Mouse (Mus musculus) heart, embryonic 10.5 days (tissue): ENCODE data around the gene Zbtb34. TPM values are rescaled to one million over a fixed set of nuclear protein-coding genes. Genes with fewer than 3 reads are reported as not detected.

Experiments
- DNase-seq: peaks from one replicate; pipeline ENCODE4 v3.0.0-alpha.2; 2017; ENCODE audit warnings: low spot score
- H3K27ac ChIP-seq: fragments of 300-500 bp; sonication (generic); 2 replicates; pipeline ENCODE4 v1.5.1; 2016; ENCODE audit warnings: mild to moderate bottlenecking
- H3K27me3 ChIP-seq: fragments of 300-500 bp; sonication (generic); 2 replicates; pipeline ENCODE4 v1.6.1; 2016; ENCODE audit warnings: mild to moderate bottlenecking; ENCODE audit not compliant: poor library complexity, insufficient read depth, severe bottlenecking
- H3K36me3 ChIP-seq: fragments of 300-500 bp; sonication (generic); 2 replicates; pipeline ENCODE4 v1.6.1; 2016; ENCODE audit warnings: mild to moderate bottlenecking, moderate library complexity
- H3K4me1 ChIP-seq: fragments of 300-500 bp; sonication (generic); 2 replicates; pipeline ENCODE4 v1.6.1; 2016; ENCODE audit warnings: mild to moderate bottlenecking
- H3K4me3 ChIP-seq: fragments of 300-500 bp; sonication (generic); 2 replicates; pipeline ENCODE4 v1.5.1; 2016; ENCODE audit warnings: mild to moderate bottlenecking, moderate library complexity
- H3K9me3 ChIP-seq: fragments of 300-500 bp; sonication (generic); 2 replicates; pipeline ENCODE4 v1.6.1; 2016; ENCODE audit warnings: mild to moderate bottlenecking, moderate library complexity
- WGBS: fragments of 180-500 bp; shearing (Covaris S2); methylation state at CpG from one replicate; pipeline ENCODE4 v1.1.7; 2016; 5-methylcytosine and 5-hydroxymethylcytosine counted together
- polyA plus RNA-seq: library from polyadenylated mRNA; unstranded; fragments of >200 nt; fragmentation: Nextera tagmentation; extraction: Ambion mirVana; gene quantifications from 2 replicates; pipeline ENCODE4 v1.2.1, GENCODE M21; 2016

The Zbtb34 gene
- polyA plus RNA-seq, 1 experiment from 2014 or later, result 5.0 TPM

DNA sequence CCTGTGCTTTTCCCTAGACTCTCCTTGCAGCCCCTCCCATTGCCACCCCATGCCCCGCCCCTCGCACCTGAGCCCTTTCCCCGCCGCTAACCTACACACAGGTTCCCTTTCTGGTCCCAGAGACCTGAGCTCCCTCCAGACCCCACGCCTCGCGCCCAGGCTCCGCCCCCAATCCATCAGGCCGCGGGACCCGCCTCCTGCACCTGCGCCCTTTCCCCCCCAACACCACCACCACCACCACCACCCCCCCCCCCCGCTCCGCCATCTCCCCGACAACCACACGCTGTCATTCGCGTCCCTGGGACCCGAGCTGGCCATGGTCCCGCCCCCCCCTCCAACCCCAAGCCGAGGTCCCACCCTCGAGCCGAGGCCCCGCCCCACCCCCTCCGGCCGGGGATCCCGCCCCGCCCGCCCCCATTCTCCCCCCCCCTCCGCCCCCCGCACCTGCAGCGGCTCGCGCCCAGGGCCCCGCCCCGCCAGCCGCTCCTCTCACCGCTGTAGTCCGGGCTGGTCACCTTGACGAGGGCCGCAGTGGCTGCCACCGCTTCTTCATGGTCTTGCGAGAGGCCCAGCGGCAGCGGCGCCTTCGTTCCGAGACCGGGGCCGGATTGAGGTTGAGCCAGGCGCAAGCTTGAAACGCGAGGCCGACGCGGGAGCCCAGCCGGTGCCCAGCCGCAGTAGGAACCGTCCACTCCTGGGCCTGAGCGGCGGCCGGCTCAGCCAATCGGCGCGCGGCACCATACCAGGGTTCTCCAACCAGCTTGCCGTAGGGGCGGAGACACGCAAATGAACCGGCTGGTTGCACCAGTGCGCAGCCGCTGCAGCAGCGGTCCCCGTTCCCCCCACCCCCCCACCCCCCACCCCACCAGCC lies 60.1 kb downstream of the Zbtb34 start, which contains the start of gene Ralgps1:
Gene Ralgps1, minus strand, starts transcription at position 710 of the 871 bp plus-strand sequence.
- H3K4me1 ChIP-seq, result peaks cover 14% of the 10 kb centered on the region
- peak within 1 kb of the TSS; percentile 82 for H3K4me3 ChIP-seq
- H3K9me3 ChIP-seq, result no peaks in the 10 kb centered on the region
- H3K27ac ChIP-seq, result peak within 1 kb of the TSS; percentile 93
- H3K27me3 ChIP-seq, result no peaks in the 10 kb centered on the region
- peak; percentile 98 for DNase-seq
- under 1% methylated on average over 49 of the region's 74 CpGs for WGBS
- no peaks in the 10 kb centered on the region for H3K36me3 ChIP-seq

DNA sequence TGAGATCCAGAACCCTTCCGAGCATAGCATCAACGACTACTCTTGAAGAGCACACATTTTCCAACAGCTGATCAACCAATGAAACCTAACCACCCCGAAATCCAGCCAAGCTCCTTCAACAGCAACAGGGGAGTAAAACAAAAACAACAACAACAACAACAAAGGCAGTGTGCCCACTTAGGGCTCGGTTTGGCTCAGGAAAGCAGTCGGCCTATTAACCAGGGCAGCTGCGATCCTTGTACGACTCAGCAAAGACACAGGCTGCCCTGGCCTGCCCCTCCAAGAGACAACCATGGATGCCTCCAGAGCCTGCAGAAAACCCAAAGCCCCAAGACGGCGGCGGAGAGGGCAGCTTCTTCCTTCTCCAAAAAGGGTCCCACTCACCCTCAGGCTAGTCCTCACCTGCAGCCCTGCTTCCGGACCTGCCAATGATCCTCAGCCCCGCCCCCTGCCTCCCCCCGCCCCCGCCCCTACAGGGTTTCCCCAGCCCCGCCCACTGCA lies 60.8 kb downstream of the Zbtb34 start:
- Histone ChIP-seq H3K4me3 (peak overlapping the region; percentile 82), H3K27ac (peak overlapping the region; percentile 93; the same call in 1 of the 2 replicates), H3K36me3 (no peaks in the 10 kb centered on the region), H3K9me3 (no peaks in the 10 kb centered on the region), H3K4me1 (peaks cover 14% of the 10 kb centered on the region), H3K27me3 (no peaks in the 10 kb centered on the region)
- DNase-seq, result no peak
- WGBS, result 15% methylated on average over 15 of the region's 15 CpGs

DNA sequence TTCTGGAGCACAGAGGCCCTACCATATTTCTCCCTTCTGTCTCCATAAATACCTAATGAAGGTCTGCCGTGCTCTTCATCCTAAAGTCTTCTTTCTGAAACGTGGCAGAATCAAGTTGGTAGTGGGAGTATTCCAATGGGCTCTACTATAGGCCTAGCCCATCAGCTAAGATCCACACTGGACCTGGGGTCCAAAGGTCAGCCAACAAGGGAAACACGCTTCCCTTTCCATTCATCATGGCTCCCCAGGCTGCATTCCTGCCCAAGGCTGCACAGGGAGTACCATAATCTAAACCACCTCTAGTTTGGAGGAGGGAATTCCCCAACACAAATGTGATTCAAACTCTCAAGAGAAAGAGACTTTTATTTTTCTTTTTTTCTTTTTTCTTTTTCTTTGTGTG lies 61.7 kb downstream of the Zbtb34 start:
- Histone ChIP-seq H3K36me3 (no peaks in the 10 kb centered on the region), H3K27me3 (no peaks in the 10 kb centered on the region), H3K4me3 (no peak overlapping the region), H3K9me3 (no peaks in the 10 kb centered on the region), H3K4me1 (peaks cover 14% of the 10 kb centered on the region), H3K27ac (no peak overlapping the region)
- WGBS, result 77% methylated on average over 3 of the region's 3 CpGs
- DNase-seq, result peak; percentile 54

DNA sequence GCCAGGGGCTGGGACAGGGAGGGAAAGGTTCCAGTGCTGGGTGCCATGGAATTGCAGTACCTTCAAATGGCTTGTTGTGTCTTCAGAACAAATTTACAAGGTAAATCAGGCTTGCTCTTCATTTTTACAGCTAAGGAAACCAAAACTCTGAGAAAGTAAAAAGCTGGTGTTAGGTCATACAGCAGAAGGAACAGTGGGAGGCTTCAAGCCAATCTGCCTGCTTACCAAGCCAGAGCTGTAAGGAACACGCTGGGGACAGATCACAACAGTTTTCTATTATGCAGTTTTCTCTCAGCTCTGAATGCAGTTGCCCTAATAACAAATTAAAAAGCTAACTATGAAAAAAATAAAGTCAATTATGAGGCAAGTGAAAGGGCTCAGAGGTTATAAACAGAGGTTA lies 62.6 kb downstream of the Zbtb34 start:
- H3K4me3 ChIP-seq, result no peak overlapping the region
- no peak overlapping the region for H3K27ac ChIP-seq
- no peak for DNase-seq
- 90% methylated on average over 1 of the region's 1 CpGs for WGBS
- peaks cover 14% of the 10 kb centered on the region for H3K4me1 ChIP-seq
- H3K9me3 ChIP-seq, result no peaks in the 10 kb centered on the region
- no peaks in the 10 kb centered on the region for H3K27me3 ChIP-seq
- no peaks in the 10 kb centered on the region for H3K36me3 ChIP-seq

DNA sequence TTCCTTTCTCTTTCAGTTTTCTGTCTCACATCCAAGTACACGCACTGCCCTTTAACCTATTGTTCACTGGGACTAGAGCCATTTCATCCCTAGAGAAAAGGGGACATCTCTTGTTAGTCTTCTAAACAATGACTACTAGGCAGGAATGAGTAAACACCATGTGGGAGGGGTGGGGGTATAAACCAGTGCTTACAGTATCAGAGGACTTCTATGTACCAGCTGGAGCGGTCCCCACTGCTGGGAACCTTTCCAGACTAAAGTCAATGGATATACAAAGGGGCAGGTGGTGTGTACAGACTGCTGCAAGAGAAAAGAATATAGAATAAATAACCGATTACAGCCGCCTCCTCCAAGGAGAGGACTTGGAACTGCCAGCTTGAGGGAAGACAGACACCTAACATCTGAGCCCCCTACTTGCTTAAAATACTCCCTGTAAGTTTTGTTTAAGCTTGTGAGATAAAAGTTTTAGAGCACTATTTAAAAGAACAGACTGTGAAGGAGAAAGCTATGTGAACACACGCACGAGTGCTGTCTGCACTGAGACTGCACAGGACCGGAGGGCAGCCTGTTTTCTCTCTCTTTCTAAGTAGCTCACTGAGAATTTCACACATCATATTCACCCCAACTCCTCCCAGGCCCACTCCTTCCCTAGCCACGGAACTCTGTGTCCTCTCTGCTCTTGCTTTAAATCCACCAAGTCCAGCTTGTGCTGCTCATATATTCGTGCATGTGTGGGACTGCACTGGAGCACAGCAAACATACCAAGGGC lies 65.2 kb downstream of the Zbtb34 start:
- Histone ChIP-seq H3K27me3 (no peaks in the 10 kb centered on the region), H3K4me1 (peaks cover 22% of the 10 kb centered on the region), H3K9me3 (no peaks in the 10 kb centered on the region), H3K36me3 (no peaks in the 10 kb centered on the region), H3K27ac (no peak overlapping the region), H3K4me3 (no peak overlapping the region)
- 67% methylated on average over 9 of the region's 9 CpGs for WGBS
- DNase-seq, result peak; percentile 54

DNA sequence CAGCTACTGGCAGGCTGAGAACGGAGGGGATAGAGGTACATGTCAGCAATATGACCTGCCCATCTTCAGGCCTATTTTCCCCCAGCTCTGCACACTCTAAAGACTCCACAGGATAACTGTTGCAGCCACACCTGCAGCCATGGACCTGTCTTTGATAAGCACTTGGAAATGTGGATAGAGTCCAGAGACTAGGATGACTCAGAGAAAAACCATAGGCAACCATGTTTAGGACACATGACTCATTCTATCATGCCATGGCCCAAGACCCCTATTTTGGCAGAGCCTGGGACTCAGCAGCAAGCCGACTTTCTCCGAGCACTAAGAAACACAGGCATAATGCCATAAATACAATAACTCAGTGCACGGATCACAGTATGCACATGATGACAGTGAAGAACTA lies 66.5 kb downstream of the Zbtb34 start:
- Histone ChIP-seq H3K36me3 (no peaks in the 10 kb centered on the region), H3K27me3 (no peaks in the 10 kb centered on the region), H3K27ac (no peak overlapping the region), H3K4me1 (peaks cover 27% of the 10 kb centered on the region), H3K9me3 (no peaks in the 10 kb centered on the region), H3K4me3 (no peak overlapping the region)
- 88% methylated on average over 4 of the region's 4 CpGs for WGBS
- no peak for DNase-seq

DNA sequence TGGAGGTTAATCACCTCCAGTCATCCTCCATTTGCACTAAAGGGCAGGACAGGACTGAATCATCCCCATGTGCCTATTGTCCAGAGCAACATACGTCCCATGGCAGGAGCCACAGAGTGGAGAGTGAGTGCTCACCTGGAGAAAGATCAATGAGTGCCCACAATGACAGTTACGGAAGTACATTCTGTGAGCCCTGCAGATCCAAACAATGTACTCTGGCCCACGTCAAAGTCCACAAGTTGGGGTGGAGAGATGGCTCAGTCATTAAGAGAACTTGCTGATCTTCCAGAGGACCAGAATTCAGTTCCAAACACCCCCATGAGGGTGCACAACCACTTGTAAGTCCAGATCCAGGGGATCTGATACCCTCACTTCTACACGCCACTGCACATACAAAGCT lies 67.2 kb downstream of the Zbtb34 start:
- Histone ChIP-seq H3K4me1 (peaks cover 23% of the 10 kb centered on the region), H3K36me3 (no peaks in the 10 kb centered on the region), H3K4me3 (no peak overlapping the region), H3K9me3 (no peaks in the 10 kb centered on the region), H3K27me3 (no peaks in the 10 kb centered on the region), H3K27ac (no peak overlapping the region)
- 87% methylated on average over 4 of the region's 4 CpGs for WGBS
- no peak for DNase-seq

DNA sequence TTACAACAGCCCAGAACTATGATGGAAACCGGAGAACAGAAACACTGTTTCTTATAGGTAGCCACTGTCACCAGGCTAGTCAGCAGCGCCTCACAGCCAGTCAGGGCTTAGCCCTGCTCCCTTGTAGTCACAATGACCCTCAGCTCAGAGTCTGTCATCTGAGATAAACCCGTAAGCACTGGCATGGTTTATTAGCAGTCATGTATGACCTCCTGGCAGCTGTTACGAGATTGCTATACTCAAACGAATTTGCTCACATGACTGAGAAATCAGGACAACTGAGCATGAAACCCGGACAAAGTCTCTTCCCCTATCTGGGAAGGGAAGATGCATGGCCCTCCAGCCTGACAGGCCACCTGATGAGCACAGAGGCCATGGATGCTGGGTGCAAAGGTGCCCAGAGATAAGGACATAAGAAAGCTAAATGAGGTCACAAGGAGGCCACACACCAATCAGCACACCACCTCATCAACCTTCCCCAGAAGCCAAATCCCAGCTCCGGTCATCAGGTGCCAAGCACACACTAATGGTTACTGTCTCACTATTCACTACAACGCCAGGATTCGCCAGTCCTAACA lies 69.9 kb downstream of the Zbtb34 start:
- WGBS, result 68% methylated on average over 9 of the region's 9 CpGs
- no peaks in the 10 kb centered on the region for H3K27me3 ChIP-seq
- H3K36me3 ChIP-seq, result no peaks in the 10 kb centered on the region
- H3K4me3 ChIP-seq, result no peak overlapping the region
- no peaks in the 10 kb centered on the region for H3K9me3 ChIP-seq
- H3K4me1 ChIP-seq, result peaks cover 20% of the 10 kb centered on the region
- no peak overlapping the region for H3K27ac ChIP-seq
- no peak for DNase-seq

DNA sequence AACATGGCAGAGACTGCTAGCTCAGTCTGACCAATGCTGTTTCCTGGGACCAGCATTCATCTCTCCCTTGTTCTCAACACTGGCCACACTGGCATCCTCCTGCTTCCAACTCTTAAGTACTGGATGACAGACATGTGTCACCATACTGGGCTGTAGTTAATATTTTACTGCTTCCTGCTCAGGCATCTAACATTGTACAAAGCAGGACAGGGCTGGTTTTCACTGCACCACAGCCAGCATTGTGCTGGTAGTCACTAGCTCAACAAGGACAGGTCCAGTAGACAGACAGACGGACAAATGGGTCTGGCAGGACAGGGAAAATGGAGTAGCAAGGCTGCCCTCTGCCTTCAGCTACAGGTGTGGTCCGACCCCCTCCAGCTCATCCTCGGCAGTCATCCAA lies 70.6 kb downstream of the Zbtb34 start:
- Histone ChIP-seq H3K4me3 (no peak overlapping the region), H3K36me3 (no peaks in the 10 kb centered on the region), H3K9me3 (no peaks in the 10 kb centered on the region), H3K4me1 (peaks cover 20% of the 10 kb centered on the region), H3K27ac (no peak overlapping the region), H3K27me3 (no peaks in the 10 kb centered on the region)
- WGBS, result 71% methylated on average over 3 of the region's 3 CpGs
- DNase-seq, result no peak

DNA sequence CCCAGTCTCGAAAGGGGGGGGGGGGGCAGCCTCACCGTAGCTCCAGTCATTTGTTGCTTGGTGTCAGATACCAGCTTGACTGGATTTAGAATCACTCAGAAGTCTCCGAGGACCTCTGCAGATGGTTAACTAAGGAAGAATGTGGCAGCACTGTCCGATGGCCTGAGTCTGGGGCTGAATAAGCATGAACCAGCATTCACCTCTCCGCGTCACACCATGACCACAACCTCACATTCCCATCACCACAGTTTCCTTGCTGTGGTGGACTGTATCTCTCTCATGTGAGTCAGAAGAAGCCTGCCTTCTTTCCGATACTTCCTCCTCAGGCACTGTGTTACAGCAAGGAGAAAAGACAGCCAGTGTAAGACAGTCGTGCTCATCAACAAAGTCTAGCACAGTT lies 71.9 kb downstream of the Zbtb34 start:
- Histone ChIP-seq H3K4me1 (peaks cover 20% of the 10 kb centered on the region), H3K4me3 (no peak overlapping the region), H3K27me3 (no peaks in the 10 kb centered on the region), H3K9me3 (no peaks in the 10 kb centered on the region), H3K36me3 (no peaks in the 10 kb centered on the region), H3K27ac (no peak overlapping the region)
- DNase-seq, result no peak
- WGBS, result 83% methylated on average over 8 of the region's 8 CpGs

DNA sequence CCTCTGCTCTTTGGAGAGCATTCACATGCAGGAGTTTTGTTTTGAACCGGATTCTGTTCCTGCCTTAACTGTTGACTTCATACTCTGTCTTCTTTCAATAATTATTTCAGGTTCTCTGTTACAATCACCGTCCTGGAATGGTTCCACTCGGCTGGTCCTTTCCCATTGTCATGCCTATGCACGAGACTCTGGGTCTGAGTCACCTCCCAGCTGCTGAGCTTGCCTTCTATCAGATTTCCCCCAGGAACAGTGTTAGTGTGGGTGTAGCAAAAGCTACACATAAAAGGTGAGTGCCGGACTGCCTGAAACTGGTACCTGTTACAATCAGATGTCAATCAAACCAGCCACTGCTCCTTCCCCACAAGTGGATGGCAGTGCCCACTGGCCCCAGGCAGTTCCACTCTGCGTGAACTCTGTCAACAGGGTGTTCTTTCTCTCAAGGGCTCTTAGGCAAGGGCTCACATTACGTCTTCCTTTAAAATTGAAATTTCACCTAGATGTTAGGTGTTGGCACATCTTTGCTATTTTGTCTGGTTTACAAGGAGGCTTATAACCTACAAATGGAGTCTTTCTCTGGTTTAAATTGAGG lies 73.8 kb downstream of the Zbtb34 start:
- Histone ChIP-seq H3K27ac (no peak overlapping the region), H3K4me1 (peaks cover 20% of the 10 kb centered on the region), H3K36me3 (no peaks in the 10 kb centered on the region), H3K4me3 (no peak overlapping the region), H3K27me3 (no peaks in the 10 kb centered on the region), H3K9me3 (no peaks in the 10 kb centered on the region)
- 73% methylated on average over 7 of the region's 7 CpGs for WGBS
- no peak for DNase-seq
